Mouse (Mus musculus) Patski (cell line): ENCODE measurements around the gene Zfp653. TPM values are rescaled to one million over a fixed set of nuclear protein-coding genes. Genes with fewer than 3 reads are reported as not detected.

ENCODE experiments used
- ATAC-seq: fragments of 100-300 bp; one replicate; pipeline ENCODE4 v1.8.0; 2021
- CTCF ChIA-PET: fragments of 350-600 bp; sonication (Branson Sonifier 250); formaldehyde crosslinking; loops from one replicate; lab custom pipeline; 2022; ENCODE audit warnings: inconsistent platforms; lab: Charles Lee
- POLR2A ChIA-PET: fragments of 350-600 bp; sonication (Branson Sonifier 250); formaldehyde crosslinking; loops from one replicate; lab custom pipeline; 2022; ENCODE audit warnings: antibody characterized with exemption, inconsistent platforms; lab: Charles Lee
- DNase-seq: peaks from one replicate; pipeline ENCODE4 v3.0.0-alpha.2; 2011; ENCODE audit warnings: low read depth, low spot score
- H3K27me3 ChIP-seq: fragments of 371-371 bp; one replicate; pipeline ENCODE4 v1.5.1; 2021
- CTCF ChIP-seq: fragments of 100-300 bp; IDR thresholded peaks from one replicate; pipeline ENCODE4 v1.5.1; 2021
- in situ Hi-C: fragments of 300-500 bp; cut with MboI; formaldehyde crosslinking; loops from 3 replicates; pipeline ENCODE4 v1.11.1; 2018; ENCODE audit warnings: low pct_unique_long_range_greater_than_20kb, mixed read lengths
- polyA plus RNA-seq: library from polyadenylated mRNA; unstranded; gene quantifications from one replicate; pipeline ENCODE4 v1.2.3, GENCODE M21; 2021

Zfp653 gene
- polyA plus RNA-seq, 1 experiment from 2014 or later, result 10.9 TPM

GRCm38 (mm10) chr9:22037826-22038225, 33.4 kb downstream of the Zfp653 start:
- no peak for TF ChIP-seq CTCF
- peaks cover 12% of the 10 kb centered on the region for H3K27me3 ChIP-seq
- in situ Hi-C loops, result no loop called here
- POLR2A ChIA-PET, result no interaction called here
- ATAC-seq (no peak), DNase-seq (no peak)
- CTCF ChIA-PET, result no interaction called here

DNA sequence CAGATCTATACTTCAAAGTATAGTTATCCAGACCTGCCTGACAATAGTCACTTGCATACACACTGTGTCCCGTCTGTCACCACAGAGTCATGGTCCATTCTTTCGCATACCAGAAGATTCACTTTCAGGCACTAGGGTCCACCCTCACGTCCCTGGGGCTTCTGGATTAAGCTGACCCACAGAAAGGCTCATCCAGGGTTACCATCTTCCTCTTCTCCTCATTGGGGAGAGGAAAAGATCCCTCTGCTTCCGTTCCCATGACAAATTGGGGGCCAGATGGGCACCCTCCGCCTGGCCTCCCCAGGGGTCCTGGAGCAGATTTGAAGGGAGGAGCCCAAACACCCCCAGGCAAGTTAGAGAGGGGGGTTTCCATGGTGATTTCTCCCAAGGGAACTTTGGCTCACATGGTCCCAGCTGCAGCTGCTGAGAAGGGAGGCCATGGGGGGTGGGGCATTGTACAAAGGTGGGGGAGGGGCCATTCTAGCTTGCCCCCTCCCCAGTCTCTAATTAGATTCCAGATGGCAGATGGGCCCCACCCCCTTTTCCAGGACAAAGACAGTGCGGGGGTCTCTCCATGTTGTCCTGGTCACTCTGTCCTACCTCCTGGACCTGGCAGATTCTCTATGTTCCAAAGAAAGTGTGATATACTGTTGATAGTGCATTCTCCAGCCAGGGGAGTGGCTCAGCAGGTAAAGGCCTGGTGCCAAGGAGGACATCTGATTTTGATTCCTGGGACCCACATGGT, 35.7 kb downstream of the Zfp653 start:
- no peak for DNase-seq
- ChIA-PET CTCF (no interaction called here), POLR2A (no interaction called here)
- ATAC-seq, result no peak
- H3K27me3 ChIP-seq, result peaks cover 3% of the 10 kb centered on the region
- TF ChIP-seq CTCF, result no peak
- in situ Hi-C loops, result no loop called here

GRCm38 (mm10) chr9:22030386-22030785, 40.8 kb downstream of the Zfp653 start:
- H3K27me3 ChIP-seq, result peaks cover 11% of the 10 kb centered on the region
- no peak for TF ChIP-seq CTCF
- in situ Hi-C loops, result no loop called here
- CTCF ChIA-PET, result no interaction called here
- ATAC-seq, result no peak
- no peak for DNase-seq
- POLR2A ChIA-PET, result no interaction called here

DNA sequence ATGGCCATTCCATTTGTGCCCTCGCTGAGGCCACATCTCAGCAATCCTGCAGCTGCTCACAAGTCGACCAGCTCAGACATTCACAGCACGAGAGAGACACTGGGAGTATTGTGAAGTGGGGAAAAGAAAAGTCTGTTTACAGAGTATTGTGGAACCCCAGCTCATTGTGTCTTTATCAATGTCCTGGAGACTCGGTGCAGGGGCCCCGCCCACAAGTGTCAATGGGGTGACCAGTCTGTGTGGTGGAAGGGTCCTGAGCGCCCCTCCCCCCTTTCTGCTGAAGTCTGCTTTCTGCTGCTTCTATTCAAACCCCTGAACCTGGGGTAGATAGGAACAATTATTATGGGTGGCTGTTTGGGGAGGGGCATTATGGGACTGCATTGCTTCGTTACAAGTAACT, 42.7 kb downstream of the Zfp653 start:
- TF ChIP-seq CTCF, result no peak
- ATAC-seq (no peak), DNase-seq (no peak)
- in situ Hi-C loops, result no loop called here
- peaks cover 18% of the 10 kb centered on the region for H3K27me3 ChIP-seq
- ChIA-PET CTCF (no interaction called here), POLR2A (no interaction called here)

- no peak for TF ChIP-seq CTCF
- POLR2A ChIA-PET, result no interaction called here
- no peak for ATAC-seq
- DNase-seq, result no peak
- peaks cover 19% of the 10 kb centered on the region for H3K27me3 ChIP-seq
- CTCF ChIA-PET, result no interaction called here
- in situ Hi-C loops, result no loop called here
Observed at GRCm38 (mm10) chr9:22024592-22024991, 46.6 kb downstream of the Zfp653 start.

DNA sequence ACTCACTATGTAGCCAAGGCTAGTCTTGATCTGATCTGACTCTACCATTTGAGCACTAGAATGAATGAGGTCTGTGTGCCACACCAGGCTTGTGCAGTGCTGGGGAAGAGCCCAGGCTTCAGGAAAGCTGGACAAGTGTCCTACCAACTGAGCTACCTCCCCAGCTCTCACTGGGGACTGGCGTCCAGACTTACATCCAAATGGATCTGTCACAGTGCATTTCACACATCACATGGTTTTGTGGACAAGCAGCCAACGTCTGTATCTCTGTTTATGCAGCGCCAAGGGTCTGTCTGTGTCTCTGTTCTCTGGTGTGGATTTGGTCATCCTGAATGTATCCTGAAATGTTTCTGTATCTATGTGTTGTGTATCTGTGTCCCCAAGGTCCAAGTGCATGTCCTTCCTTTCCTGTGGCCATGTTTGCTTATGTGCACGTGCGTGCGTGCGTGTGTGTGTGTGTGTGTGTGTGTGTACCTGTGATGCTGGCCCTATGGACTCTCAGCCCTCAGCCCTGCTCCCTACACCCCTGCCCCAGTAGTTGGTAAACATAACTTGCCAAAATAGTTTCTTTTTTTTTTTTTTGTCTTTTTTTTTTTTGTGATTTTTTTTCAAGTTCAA, 53.9 kb downstream of the Zfp653 start:
- H3K27me3 ChIP-seq, result no peaks in the 10 kb centered on the region
- DNase-seq, result no peak
- ATAC-seq, result no peak
- ChIA-PET POLR2A (no interaction called here), CTCF (no interaction called here)
- in situ Hi-C loops, result no loop called here
- no peak for TF ChIP-seq CTCF

DNA sequence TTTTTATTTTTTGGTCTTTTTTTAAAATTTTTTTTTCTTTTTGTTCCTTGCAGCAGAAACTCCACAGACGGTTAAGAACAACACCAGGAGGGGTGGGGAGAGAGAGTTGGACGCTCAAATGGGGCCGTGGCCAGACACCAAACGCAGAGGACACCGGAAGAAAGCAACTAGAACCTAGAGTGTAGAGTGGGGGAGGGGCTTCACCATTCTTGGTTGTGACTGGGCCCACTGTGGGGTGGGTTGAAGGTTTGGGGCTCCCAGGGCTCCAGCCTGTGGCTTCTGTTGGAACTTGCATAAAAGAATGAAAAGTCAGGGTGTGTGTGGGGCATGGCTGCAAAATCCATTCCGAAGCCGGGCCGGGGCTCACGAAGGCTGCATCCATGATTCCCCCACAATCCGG, 54.9 kb downstream of the Zfp653 start:
- H3K27me3 ChIP-seq, result no peaks in the 10 kb centered on the region
- ChIA-PET CTCF (no interaction called here), POLR2A (no interaction called here)
- ATAC-seq (no peak), DNase-seq (no peak)
- in situ Hi-C loops, result no loop called here
- no peak for TF ChIP-seq CTCF

DNA sequence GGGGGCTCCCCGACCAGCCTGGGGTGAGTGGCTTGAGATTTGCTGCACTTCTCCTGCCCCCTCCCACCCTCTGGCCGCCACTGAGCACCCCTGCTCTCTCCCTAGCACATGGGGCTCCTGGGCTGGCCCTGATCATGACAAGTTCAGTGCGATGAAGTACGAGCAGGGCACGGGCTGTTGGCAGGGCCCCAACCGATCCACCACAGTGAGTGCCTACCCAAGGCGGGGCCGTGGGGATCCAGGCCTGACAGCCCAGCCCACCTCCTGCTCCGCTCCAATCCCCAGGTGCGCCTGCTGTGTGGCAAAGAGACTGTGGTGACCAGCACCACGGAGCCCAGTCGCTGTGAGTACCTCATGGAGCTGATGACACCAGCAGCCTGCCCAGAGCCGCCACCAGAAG, 58.4 kb downstream of the Zfp653 start:
- ChIA-PET CTCF (interaction anchor here (0.7 kb wide), 1 partner anchor 83 kb away, joined by 3 read pairs; no protein-coding TSS in a partner anchor), POLR2A (no interaction called here)
- TF ChIP-seq CTCF, result no peak
- in situ Hi-C loops, result no loop called here
- no peak for ATAC-seq
- H3K27me3 ChIP-seq, result no peaks in the 10 kb centered on the region
- DNase-seq, result no peak

DNA sequence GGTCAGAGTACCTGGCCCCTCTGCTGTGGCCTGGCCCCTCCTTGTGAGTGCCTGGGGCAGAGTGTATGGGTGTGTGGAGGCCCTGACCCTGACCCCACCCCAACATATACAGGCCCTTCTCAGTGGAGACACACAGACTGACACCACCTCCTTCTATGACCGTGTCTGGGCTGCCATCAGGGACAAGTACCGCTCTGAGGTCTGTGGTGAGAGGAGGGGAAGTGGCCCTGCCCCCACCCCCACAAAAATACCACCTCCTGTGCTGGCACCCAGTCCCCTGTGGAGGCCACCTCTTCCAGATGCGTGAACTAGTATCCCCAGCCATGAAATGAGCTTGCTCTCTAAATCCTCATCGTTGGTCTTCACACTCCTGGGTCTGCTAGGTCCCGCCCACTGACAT, 60.1 kb downstream of the Zfp653 start:
- in situ Hi-C loops, result no loop called here
- ChIA-PET POLR2A (no interaction called here), CTCF (no interaction called here)
- ATAC-seq (no peak), DNase-seq (no peak)
- no peaks in the 10 kb centered on the region for H3K27me3 ChIP-seq
- no peak for TF ChIP-seq CTCF

Other genes with a start within 250 kb of the Zfp653 start
- 15.2 TPM for gene Angptl8, start 235.9 kb downstream of the Zfp653 start, polyA plus RNA-seq
- 36.1 TPM for gene Dock6, start 218.7 kb downstream of the Zfp653 start, polyA plus RNA-seq
- 22.1 TPM for gene Rab3d, start 153.2 kb downstream of the Zfp653 start, polyA plus RNA-seq
- gene Ccdc159, start 143.9 kb downstream of the Zfp653 start, polyA plus RNA-seq, result 12.2 TPM
- 54.8 TPM for gene Tmem205, start 143.8 kb downstream of the Zfp653 start, polyA plus RNA-seq
- gene Plppr2, start 134.3 kb downstream of the Zfp653 start, polyA plus RNA-seq, result 22.1 TPM
- gene Swsap1, start 115.6 kb downstream of the Zfp653 start, polyA plus RNA-seq, result 14.0 TPM
- gene Epor, start 107.9 kb downstream of the Zfp653 start, polyA plus RNA-seq, result 8.5 TPM
- 41.7 TPM for gene Rgl3, start 81.9 kb downstream of the Zfp653 start, polyA plus RNA-seq
- 7.5 TPM for gene Ccdc151, start 68.7 kb downstream of the Zfp653 start, polyA plus RNA-seq
- 276 TPM for gene Prkcsh, start 68.6 kb downstream of the Zfp653 start, polyA plus RNA-seq
- 0.10 TPM for gene Elavl3, start 19.4 kb downstream of the Zfp653 start, polyA plus RNA-seq
- gene Gm49318, start 117 bp downstream of the Zfp653 start, polyA plus RNA-seq, result not detected
- 44.3 TPM for gene Ecsit, start 14.1 kb upstream of the Zfp653 start, polyA plus RNA-seq
- gene Cnn1, start 27.8 kb upstream of the Zfp653 start, polyA plus RNA-seq, result 408 TPM
- gene Elof1, start 45.8 kb upstream of the Zfp653 start, polyA plus RNA-seq, result 123 TPM
- not detected for gene Acp5, start 64.3 kb upstream of the Zfp653 start, polyA plus RNA-seq
- 72.3 TPM for gene Pigyl, start 85.5 kb upstream of the Zfp653 start, polyA plus RNA-seq
- gene Zfp872, start 116.7 kb upstream of the Zfp653 start, polyA plus RNA-seq, result not detected
- 32.9 TPM for gene Zfp809, start 154.3 kb upstream of the Zfp653 start, polyA plus RNA-seq
- 0.27 TPM for gene Zfp599, start 188.5 kb upstream of the Zfp653 start, polyA plus RNA-seq
- gene Zfp810, start 236.3 kb upstream of the Zfp653 start, polyA plus RNA-seq, result 12.5 TPM